Mouse (Mus musculus) c-Kit-positive CD71-positive TER-119-negative erythroid progenitor cells, embryonic 14.5 days (primary cell): ENCODE measurements around the gene Scd3.
"Not testable (repeated sequence)": the region's sequence is repeated elsewhere in the genome, so short reads cannot be mapped to it uniquely, and the experiment has no call there.

ENCODE experiments used
- DNase-seq: peaks from one replicate; pipeline ENCODE4 v3.0.0-alpha.2; 2013; ENCODE audit warnings: low read depth

The Scd3 gene

GRCm38 (mm10) chr19:44237471-44238006 is 34.5 kb downstream of the Scd3 start:
- DNase-seq = no peak

GRCm38 (mm10) chr19:44238906-44239305 is 35.8 kb downstream of the Scd3 start:
- no peak for DNase-seq

GRCm38 (mm10) chr19:44245761-44246171 is 42.7 kb downstream of the Scd3 start:
- DNase-seq = peak; percentile 67

GRCm38 (mm10) chr19:44246341-44246911 is 43.4 kb downstream of the Scd3 start:
- no peak for DNase-seq

GRCm38 (mm10) chr19:44247281-44248080 is 44.4 kb downstream of the Scd3 start:
- DNase-seq = peak; percentile 65

- peak; percentile 99 for DNase-seq
These were observed 45.2 kb downstream of the Scd3 start for GRCm38 (mm10) chr19:44248081-44248853.

- DNase-seq = no peak
These were observed 45.8 kb downstream of the Scd3 start for GRCm38 (mm10) chr19:44248854-44249351.

GRCm38 (mm10) chr19:44251138-44251537 is 48.1 kb downstream of the Scd3 start:
- not testable (repeated sequence) for DNase-seq

- DNase-seq = no peak
These were observed 49.0 kb downstream of the Scd3 start for GRCm38 (mm10) chr19:44251936-44252558.

GRCm38 (mm10) chr19:44254106-44254505 is 51.0 kb downstream of the Scd3 start:
- DNase-seq = not testable (repeated sequence)

GRCm38 (mm10) chr19:44257377-44257966 is 54.4 kb downstream of the Scd3 start:
- no peak for DNase-seq

GRCm38 (mm10) chr19:44259484-44259883 is 56.4 kb downstream of the Scd3 start:
- no peak for DNase-seq

GRCm38 (mm10) chr19:44260487-44260886 is 57.4 kb downstream of the Scd3 start:
- no peak for DNase-seq

- DNase-seq = no peak
These were observed 58.7 kb downstream of the Scd3 start for GRCm38 (mm10) chr19:44261774-44262173.

GRCm38 (mm10) chr19:44263581-44263980 is 60.5 kb downstream of the Scd3 start:
- DNase-seq = no peak

- no peak for DNase-seq
These were observed 61.2 kb downstream of the Scd3 start for GRCm38 (mm10) chr19:44264226-44264625.

- DNase-seq = no peak
These were observed 62.2 kb downstream of the Scd3 start for GRCm38 (mm10) chr19:44265300-44265699.

GRCm38 (mm10) chr19:44265911-44266337 is 62.9 kb downstream of the Scd3 start:
- DNase-seq = no peak

GRCm38 (mm10) chr19:44266458-44266823 is 63.4 kb downstream of the Scd3 start:
- DNase-seq = no peak

- peak; percentile 88 for DNase-seq
These were observed 63.9 kb downstream of the Scd3 start for GRCm38 (mm10) chr19:44266824-44267498.

- DNase-seq = no peak
These were observed 64.5 kb downstream of the Scd3 start for GRCm38 (mm10) chr19:44267499-44268002.
